Mouse (Mus musculus): ENCODE measurements at regions not wholly inside any gene's neighbourhood (a gene's known extent, or its start where the extent isn't known, plus 50 kb on each side); places are given as distances from the start of the nearest gene placed in this dataset.
A peak's percentile ranks its signal among the peaks of the same experiment; 100 is the strongest.

DNA sequence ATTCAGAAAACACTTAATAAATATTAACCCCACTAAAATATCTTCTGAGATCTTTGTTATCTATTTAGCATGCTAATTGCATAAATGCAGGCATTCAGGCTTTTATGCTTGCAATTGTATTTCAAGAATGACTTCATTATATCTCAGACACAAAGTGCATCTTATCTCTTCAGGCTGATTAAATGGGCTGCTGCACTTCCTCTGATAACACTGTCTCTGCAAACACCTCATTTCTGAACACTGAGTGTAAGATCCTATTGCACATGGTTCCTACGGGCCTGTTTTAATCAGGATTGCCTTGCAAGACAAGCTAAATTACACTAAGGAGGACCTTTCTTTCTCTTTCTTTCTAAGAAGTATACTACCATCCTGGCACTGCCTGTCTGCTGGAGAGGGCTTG, 157.1 kb upstream of the Ankrd50 start:
- WGBS, result 21% methylated on average over 1 of the region's 1 CpGs
- Histone ChIP-seq H3K27ac (no peak overlapping the region), H3K4me2 (no peak overlapping the region), H3K4me1 (replicated peaks) (no peaks in the 10 kb centered on the region), H3K9ac (no peak overlapping the region), H3K4me3 (no peak overlapping the region), H3K27me3 (no peaks in the 10 kb centered on the region), H3K36me3 (no peaks in the 10 kb centered on the region), H3K9me3 (replicated peaks) (no peaks in the 10 kb centered on the region)
- ATAC-seq (replicated peaks; ENCODE audit: insufficient number of reproducible peaks, insufficient read depth, low FRiP score, low read depth), result no peak

- no peaks in the 10 kb centered on the region for H3K36me3 ChIP-seq
- H3K27ac ChIP-seq, result no peak overlapping the region
- peaks cover 9% of the 10 kb centered on the region for H3K4me1 ChIP-seq (replicated peaks)
- no peaks in the 10 kb centered on the region for H3K27me3 ChIP-seq
- no peak overlapping the region for H3K4me3 ChIP-seq
- no peak overlapping the region for H3K9ac ChIP-seq
- no peak for ATAC-seq (replicated peaks; ENCODE audit: insufficient number of reproducible peaks, insufficient read depth, low FRiP score, low read depth)
- H3K9me3 ChIP-seq (replicated peaks), result no peaks in the 10 kb centered on the region
- no peak overlapping the region for H3K4me2 ChIP-seq
- WGBS, result 69% methylated on average over 4 of the region's 4 CpGs
Measured at GRCm38 (mm10) chr3:38636806-38637205, 152.2 kb upstream of the Ankrd50 start.

DNA sequence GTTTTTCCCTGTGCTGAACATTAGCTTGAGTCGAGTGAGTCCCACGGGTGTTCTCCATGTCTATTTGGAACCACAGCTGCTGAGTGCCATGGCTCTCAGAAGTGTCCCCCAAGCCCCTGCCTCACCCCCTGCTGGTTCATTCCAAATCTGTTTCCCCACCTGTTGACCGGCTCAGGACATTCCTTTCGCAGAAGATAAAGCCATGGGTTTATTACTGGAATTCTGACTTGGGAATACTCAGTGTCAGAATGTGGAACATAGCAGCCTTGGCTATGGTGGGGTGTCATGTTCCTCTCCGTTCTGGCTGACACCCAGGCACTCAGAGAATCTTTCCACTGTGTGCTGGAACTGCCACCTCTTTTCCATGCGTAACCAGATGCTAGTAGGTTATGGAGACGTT, 148.7 kb upstream of the Ankrd50 start:
- H3K4me2 ChIP-seq, result no peak overlapping the region
- H3K27me3 ChIP-seq, result no peaks in the 10 kb centered on the region
- no peak overlapping the region for H3K4me3 ChIP-seq
- H3K36me3 ChIP-seq, result no peaks in the 10 kb centered on the region
- peak overlapping the region; percentile 5; the same call in 1 of the 2 replicates for H3K27ac ChIP-seq
- H3K9ac ChIP-seq, result no peak overlapping the region
- H3K9me3 ChIP-seq (replicated peaks), result no peaks in the 10 kb centered on the region
- WGBS, result 37% methylated on average over 7 of the region's 7 CpGs
- ATAC-seq (replicated peaks; ENCODE audit: insufficient number of reproducible peaks, insufficient read depth, low FRiP score, low read depth), result peak; percentile 50; the same call in 1 of the 2 replicates
- peaks cover 9% of the 10 kb centered on the region for H3K4me1 ChIP-seq (replicated peaks)

- Histone ChIP-seq H3K9me3 (replicated peaks) (no peaks in the 10 kb centered on the region), H3K4me2 (no peak overlapping the region), H3K27ac (0 out of 2 replicates have a peak overlapping the region, but pooled peaks have one; percentile 24), H3K9ac (no peak overlapping the region), H3K27me3 (no peaks in the 10 kb centered on the region), H3K4me3 (no peak overlapping the region), H3K4me1 (replicated peaks) (peaks cover 9% of the 10 kb centered on the region), H3K36me3 (no peaks in the 10 kb centered on the region)
- no peak for ATAC-seq (replicated peaks; ENCODE audit: insufficient number of reproducible peaks, insufficient read depth, low FRiP score, low read depth)
- 39% methylated on average over 12 of the region's 12 CpGs for WGBS
Measured at GRCm38 (mm10) chr3:38625575-38626184, 141.0 kb upstream of the Ankrd50 start.

DNA sequence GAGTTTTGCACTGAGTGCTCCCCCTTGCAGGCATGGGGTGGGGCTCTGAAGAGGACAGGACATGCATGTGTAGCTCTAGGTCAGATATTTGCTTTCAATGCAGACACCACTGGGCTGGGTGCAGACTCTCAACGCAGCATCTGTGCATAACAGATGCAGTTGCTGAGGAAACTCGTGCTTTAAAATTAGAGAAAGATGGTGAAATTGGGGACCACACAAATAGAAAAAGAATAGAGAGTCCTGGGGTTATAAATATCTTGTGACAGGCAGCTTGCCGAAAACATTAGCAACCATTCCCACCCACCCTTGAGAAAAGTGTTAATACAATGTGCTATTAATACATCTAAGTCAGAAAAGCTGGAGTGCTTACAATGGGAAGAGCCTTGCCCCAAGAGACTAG, 133.3 kb upstream of the Ankrd50 start:
- WGBS, result 45% methylated on average over 3 of the region's 3 CpGs
- ATAC-seq (replicated peaks; ENCODE audit: insufficient number of reproducible peaks, insufficient read depth, low FRiP score, low read depth), result no peak
- peak overlapping the region; percentile 51 for H3K27ac ChIP-seq
- no peak overlapping the region for H3K4me3 ChIP-seq
- H3K9me3 ChIP-seq (replicated peaks), result no peaks in the 10 kb centered on the region
- no peak overlapping the region for H3K9ac ChIP-seq
- no peaks in the 10 kb centered on the region for H3K27me3 ChIP-seq
- H3K36me3 ChIP-seq, result no peaks in the 10 kb centered on the region
- peak overlapping the region; percentile 16; the same call in 1 of the 2 replicates for H3K4me2 ChIP-seq
- peaks cover 14% of the 10 kb centered on the region for H3K4me1 ChIP-seq (replicated peaks)

DNA sequence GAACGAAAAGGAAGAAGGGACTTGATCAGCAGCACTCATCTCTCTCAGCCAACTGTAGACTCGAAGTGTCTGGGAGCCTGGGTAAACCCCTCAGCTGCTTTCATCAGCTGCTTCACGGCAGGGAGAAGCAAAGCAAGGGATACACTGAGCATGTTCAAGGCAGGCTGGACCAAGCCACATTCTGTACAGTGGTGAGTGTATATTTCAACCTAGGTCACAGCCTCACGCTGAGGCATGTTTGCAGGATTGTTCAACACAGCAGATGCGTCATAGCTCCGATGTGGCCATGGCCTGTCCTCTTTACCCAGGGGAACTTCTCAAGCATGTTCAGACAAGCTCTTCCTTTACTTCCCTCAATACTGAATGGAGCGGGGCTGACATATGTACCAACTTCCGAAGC, 132.6 kb upstream of the Ankrd50 start:
- 72% methylated on average over 8 of the region's 8 CpGs for WGBS
- H3K27ac ChIP-seq, result no peak overlapping the region

DNA sequence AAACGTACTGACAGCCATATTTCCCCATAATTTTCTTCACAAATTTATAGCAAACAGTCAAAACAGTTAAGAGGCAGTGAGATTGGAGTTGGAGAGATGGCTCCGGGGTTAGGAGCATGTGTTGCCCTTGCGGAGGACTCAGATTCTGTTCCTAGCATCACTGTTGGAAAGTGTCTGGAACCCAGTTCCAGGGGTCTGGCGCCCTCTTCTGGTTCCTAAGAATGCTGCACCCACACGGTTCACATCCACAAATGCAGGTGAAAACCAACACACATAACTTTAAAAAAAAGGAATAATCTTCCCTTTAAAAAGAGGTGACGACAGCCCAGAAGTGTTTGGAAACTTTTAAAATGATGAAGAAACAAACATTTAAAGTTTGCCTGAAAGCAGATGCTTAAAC, 129.1 kb upstream of the Ankrd50 start:
- no peak overlapping the region for H3K9ac ChIP-seq
- no peak overlapping the region for H3K4me2 ChIP-seq
- no peak for ATAC-seq (replicated peaks; ENCODE audit: insufficient number of reproducible peaks, insufficient read depth, low FRiP score, low read depth)
- no peak overlapping the region for H3K27ac ChIP-seq
- WGBS, result 78% methylated on average over 6 of the region's 6 CpGs
- no peak overlapping the region for H3K4me3 ChIP-seq
- no peaks in the 10 kb centered on the region for H3K27me3 ChIP-seq
- H3K4me1 ChIP-seq (replicated peaks), result peaks cover 10% of the 10 kb centered on the region
- H3K36me3 ChIP-seq, result no peaks in the 10 kb centered on the region
- no peaks in the 10 kb centered on the region for H3K9me3 ChIP-seq (replicated peaks)

More for the DNA sequence above, 132.6 kb upstream of the Ankrd50 start:
- Histone ChIP-seq H3K4me2 (no peak overlapping the region), H3K4me1 (replicated peaks) (peaks cover 14% of the 10 kb centered on the region), H3K9me3 (replicated peaks) (no peaks in the 10 kb centered on the region), H3K9ac (no peak overlapping the region), H3K36me3 (no peaks in the 10 kb centered on the region), H3K4me3 (no peak overlapping the region), H3K27me3 (no peaks in the 10 kb centered on the region)
- ATAC-seq (replicated peaks; ENCODE audit: insufficient number of reproducible peaks, insufficient read depth, low FRiP score, low read depth), result no peak; the same call in 1 of the 2 replicates

GRCm38 (mm10) chr3:38591531-38591930, 106.9 kb upstream of the Ankrd50 start:
- Histone ChIP-seq H3K27ac (no peak overlapping the region), H3K9me3 (replicated peaks) (no peaks in the 10 kb centered on the region), H3K9ac (no peak overlapping the region), H3K4me1 (replicated peaks) (no peaks in the 10 kb centered on the region), H3K36me3 (no peaks in the 10 kb centered on the region), H3K4me2 (no peak overlapping the region), H3K27me3 (no peaks in the 10 kb centered on the region), H3K4me3 (no peak overlapping the region)
- ATAC-seq (replicated peaks; ENCODE audit: insufficient number of reproducible peaks, insufficient read depth, low FRiP score, low read depth), result no peak
- 81% methylated on average over 1 of the region's 1 CpGs for WGBS

- no peaks in the 10 kb centered on the region for H3K9me3 ChIP-seq (replicated peaks)
- H3K4me1 ChIP-seq (replicated peaks), result no peaks in the 10 kb centered on the region
- no peak overlapping the region for H3K4me2 ChIP-seq
- H3K27ac ChIP-seq, result no peak overlapping the region
- no peak for ATAC-seq (replicated peaks; ENCODE audit: insufficient number of reproducible peaks, insufficient read depth, low FRiP score, low read depth)
- no peaks in the 10 kb centered on the region for H3K36me3 ChIP-seq
- no peak overlapping the region for H3K4me3 ChIP-seq
- no peaks in the 10 kb centered on the region for H3K27me3 ChIP-seq
- no peak overlapping the region for H3K9ac ChIP-seq
Measured at GRCm38 (mm10) chr3:38588966-38589365, 104.3 kb upstream of the Ankrd50 start.

- Histone ChIP-seq H3K4me1 (replicated peaks) (no peaks in the 10 kb centered on the region), H3K27ac (no peak overlapping the region), H3K9me3 (replicated peaks) (no peaks in the 10 kb centered on the region), H3K27me3 (no peaks in the 10 kb centered on the region), H3K4me2 (no peak overlapping the region), H3K36me3 (no peaks in the 10 kb centered on the region), H3K9ac (no peak overlapping the region), H3K4me3 (no peak overlapping the region)
- 74% methylated on average over 5 of the region's 5 CpGs for WGBS
- no peak for ATAC-seq (replicated peaks; ENCODE audit: insufficient number of reproducible peaks, insufficient read depth, low FRiP score, low read depth)
Measured at GRCm38 (mm10) chr3:38585509-38585908, 100.9 kb upstream of the Ankrd50 start.

DNA sequence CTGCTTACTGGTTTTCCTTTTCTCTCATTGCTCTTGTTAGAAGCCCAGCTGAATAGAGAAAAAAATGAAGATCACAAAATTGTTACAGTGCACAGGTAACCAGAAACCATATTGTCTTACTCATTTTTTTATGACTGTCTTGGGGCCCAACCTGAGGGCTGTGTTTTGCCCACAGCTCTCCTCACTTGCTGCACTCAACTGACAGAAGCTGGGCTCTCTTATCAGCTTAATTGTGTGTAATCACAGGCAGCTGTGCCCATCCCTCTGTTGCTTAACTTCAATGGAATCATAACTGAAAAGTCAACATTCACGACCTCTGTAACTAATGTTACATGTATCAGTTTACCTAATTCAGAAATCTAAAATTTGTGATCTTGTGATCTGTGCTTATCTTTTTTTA, 95.1 kb upstream of the Ankrd50 start:
- Histone ChIP-seq H3K9me3 (replicated peaks) (no peaks in the 10 kb centered on the region), H3K9ac (no peak overlapping the region), H3K4me2 (no peak overlapping the region), H3K27ac (no peak overlapping the region), H3K4me3 (no peak overlapping the region), H3K4me1 (replicated peaks) (no peaks in the 10 kb centered on the region), H3K36me3 (no peaks in the 10 kb centered on the region), H3K27me3 (no peaks in the 10 kb centered on the region)
- ATAC-seq (replicated peaks; ENCODE audit: insufficient number of reproducible peaks, insufficient read depth, low FRiP score, low read depth), result no peak
- 74% methylated on average over 1 of the region's 1 CpGs for WGBS

DNA sequence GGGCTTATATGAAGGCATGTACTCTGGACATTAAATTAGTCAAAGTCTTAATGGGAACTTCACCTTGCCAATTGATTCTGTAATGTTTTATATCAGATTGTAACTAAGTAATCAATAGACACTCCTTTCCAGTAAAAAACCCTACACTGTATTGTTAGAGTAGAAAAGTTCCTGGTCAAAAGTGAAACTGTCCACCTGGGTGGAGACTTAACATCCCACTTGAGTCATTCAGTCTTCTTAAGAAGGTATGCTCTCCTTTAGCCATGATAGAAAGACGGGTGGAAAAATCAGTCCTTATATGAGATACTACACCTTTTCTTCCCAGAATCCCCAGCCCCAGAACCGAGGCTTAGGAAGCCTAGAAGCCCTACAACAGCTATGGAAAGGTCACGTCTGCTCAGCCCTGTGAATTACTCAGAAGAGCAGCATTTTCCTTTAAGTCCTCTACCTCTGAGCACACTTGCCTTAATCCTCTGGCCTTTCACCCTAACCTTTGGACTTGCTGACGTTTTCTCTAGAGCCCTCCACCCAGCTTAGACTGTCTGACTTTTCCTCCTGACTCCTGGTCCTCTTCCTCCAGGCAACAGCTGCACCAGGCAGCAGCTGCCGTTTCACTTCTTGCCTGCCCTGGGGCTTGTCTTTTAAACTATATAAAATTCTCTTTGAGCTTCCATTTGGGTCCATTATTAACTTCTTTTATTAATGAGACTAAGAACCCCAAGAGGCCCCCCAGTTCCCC, 93.4 kb upstream of the Ankrd50 start:
- Histone ChIP-seq H3K9me3 (replicated peaks) (no peaks in the 10 kb centered on the region), H3K27me3 (no peaks in the 10 kb centered on the region), H3K4me2 (no peak overlapping the region), H3K27ac (no peak overlapping the region), H3K36me3 (no peaks in the 10 kb centered on the region), H3K9ac (no peak overlapping the region), H3K4me1 (replicated peaks) (no peaks in the 10 kb centered on the region), H3K4me3 (no peak overlapping the region)
- WGBS, result 48% methylated on average over 5 of the region's 5 CpGs
- no peak for ATAC-seq (replicated peaks; ENCODE audit: insufficient number of reproducible peaks, insufficient read depth, low FRiP score, low read depth)
